Mouse (Mus musculus): ENCODE measurements around the gene Sptb. TPM values are rescaled to one million over a fixed set of nuclear protein-coding genes. Genes with fewer than 3 reads are reported as not detected.

Sptb gene
- polyA plus RNA-seq, 1 experiment from 2014 or later: 53.4 TPM

Small RNA genes lying within 50 kb of the gene (microRNA-seq; reads per million reads assigned to microRNA genes)
- not detected for gene Mir5135 (ENCODE audit: borderline number of aligned reads)

Other genes starting within 250 kb of the Sptb start
- gene Plekhg3, start 179.7 kb downstream of the Sptb start, polyA plus RNA-seq (2014; fragmentation: Nextera tagmentation; extraction: Ambion mirVana): 3.4 and 4.1 TPM in 2 replicates
- 144 and 154 TPM in 2 replicates for gene Churc1, start 55.0 kb upstream of the Sptb start, polyA plus RNA-seq (2014; fragmentation: Nextera tagmentation; extraction: Ambion mirVana)
- gene Fntb, start 55.0 kb upstream of the Sptb start, polyA plus RNA-seq (2014; fragmentation: Nextera tagmentation; extraction: Ambion mirVana): 41.6 and 43.8 TPM in 2 replicates
- gene Gpx2, start 85.0 kb upstream of the Sptb start, polyA plus RNA-seq (2014; fragmentation: Nextera tagmentation; extraction: Ambion mirVana): not detected in 2 replicates
- 1.7 and 2.1 TPM in 2 replicates for gene Rab15, start 112.4 kb upstream of the Sptb start, polyA plus RNA-seq (2014; fragmentation: Nextera tagmentation; extraction: Ambion mirVana)